Mouse (Mus musculus): ENCODE data around the gene Zfp622. TPM values are rescaled to one million over a fixed set of nuclear protein-coding genes. Genes with fewer than 3 reads are reported as not detected.
"Not testable (repeated sequence)": the region's sequence is repeated elsewhere in the genome, so short reads cannot be mapped to it uniquely, and the experiment has no call there.

Gene Zfp622
- total RNA-seq, 4 experiments from 2014 or later, result 34.6 to 48.9 (median 45.5) TPM

GRCm38 (mm10) chr15:25972758-25973157, 11.4 kb upstream of the Zfp622 start:
- no peak for DNase-seq

GRCm38 (mm10) chr15:25974352-25974751, 9.8 kb upstream of the Zfp622 start:
- no peak for DNase-seq

GRCm38 (mm10) chr15:25975810-25976209, 8.4 kb upstream of the Zfp622 start:
- no peak for DNase-seq

GRCm38 (mm10) chr15:25983614-25984013, 552 bp upstream of the Zfp622 start:
- DNase-seq, result not testable (repeated sequence)

- no peak for DNase-seq
Measured at GRCm38 (mm10) chr15:25984734-25985492, 747 bp downstream of the Zfp622 start.

- peak; percentile 19 for DNase-seq
Measured at GRCm38 (mm10) chr15:25992992-25993727, 9.0 kb downstream of the Zfp622 start.

GRCm38 (mm10) chr15:25995521-25995920, 11.4 kb downstream of the Zfp622 start:
- no peak for DNase-seq

- DNase-seq, result not testable (repeated sequence)
Measured at GRCm38 (mm10) chr15:25999545-25999944, 15.4 kb downstream of the Zfp622 start.

GRCm38 (mm10) chr15:26008621-26009020, 24.5 kb downstream of the Zfp622 start:
- peak; percentile 28 for DNase-seq

- DNase-seq, result no peak
Measured at GRCm38 (mm10) chr15:26012891-26013290, 28.7 kb downstream of the Zfp622 start.

- peak; percentile 7 for DNase-seq
Measured at GRCm38 (mm10) chr15:26015979-26016665, 32.0 kb downstream of the Zfp622 start.

GRCm38 (mm10) chr15:26021721-26022120, 37.6 kb downstream of the Zfp622 start:
- DNase-seq, result no peak

GRCm38 (mm10) chr15:26022636-26023035, 38.5 kb downstream of the Zfp622 start:
- no peak for DNase-seq

GRCm38 (mm10) chr15:26031692-26032091, 47.5 kb downstream of the Zfp622 start:
- peak; percentile 81 for DNase-seq

GRCm38 (mm10) chr15:26040567-26040966, 56.4 kb downstream of the Zfp622 start:
- DNase-seq, result no peak

- DNase-seq, result no peak
Measured at GRCm38 (mm10) chr15:26041196-26041947, 57.2 kb downstream of the Zfp622 start.

Small RNAs within 50 kb of the gene (microRNA-seq; reads per million reads assigned to microRNA genes)
- 0.18 to 1.8 reads per million in 2 experiments for gene Mir7212

Other genes starting within 250 kb of the Zfp622 start
- 10 to 100 TPM; 39.4 to 99.3 (median 45.7) TPM for gene Retreg1, start 141.2 kb upstream of the Zfp622 start, total RNA-seq (2022)

All from adrenal gland, adult 8-10 months (tissue).